Mouse (Mus musculus) kidney, postnatal 10 days (tissue): ENCODE measurements at regions not wholly inside any gene's neighbourhood (a gene's known extent, or its start where the extent isn't known, plus 50 kb on each side); places are given as distances from the start of the nearest gene placed in this dataset.
A peak's percentile ranks its signal among the peaks of the same experiment; 100 is the strongest.

ENCODE experiments used
- DNase-seq: peaks from one replicate; pipeline ENCODE4 v3.0.0; 2021; ENCODE audit warnings: mixed read lengths

DNA sequence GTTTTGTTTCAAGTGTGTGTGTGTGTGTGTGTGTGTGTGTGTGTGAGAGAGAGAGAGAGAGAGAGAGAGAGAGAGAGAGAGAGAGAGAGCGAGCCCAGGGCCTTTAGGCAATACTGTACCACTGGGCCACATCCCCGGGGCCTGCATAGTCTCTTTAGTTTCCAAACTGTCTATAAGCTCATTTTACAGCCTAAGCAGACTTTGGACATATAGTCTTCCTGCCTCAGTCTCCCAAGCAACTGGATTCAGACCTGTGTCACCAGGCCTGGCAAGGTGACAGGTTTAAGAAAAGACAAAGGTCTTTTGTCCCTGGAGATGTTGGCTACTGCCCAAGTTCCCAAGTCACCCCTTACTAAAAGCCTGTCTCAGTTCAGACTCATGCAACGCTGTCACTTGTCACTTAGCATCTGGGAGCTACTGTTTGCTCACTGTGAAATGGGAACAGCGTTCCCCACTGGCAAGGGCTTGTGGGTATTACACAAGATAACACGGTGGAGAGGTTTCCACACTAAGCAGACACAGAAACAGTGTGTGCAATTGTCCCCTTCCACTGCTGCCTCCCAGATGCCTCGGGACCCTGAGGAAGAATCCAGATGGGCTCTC lies 113.6 kb upstream of the Irf2bp2 start:
- DNase-seq: no peak

DNA sequence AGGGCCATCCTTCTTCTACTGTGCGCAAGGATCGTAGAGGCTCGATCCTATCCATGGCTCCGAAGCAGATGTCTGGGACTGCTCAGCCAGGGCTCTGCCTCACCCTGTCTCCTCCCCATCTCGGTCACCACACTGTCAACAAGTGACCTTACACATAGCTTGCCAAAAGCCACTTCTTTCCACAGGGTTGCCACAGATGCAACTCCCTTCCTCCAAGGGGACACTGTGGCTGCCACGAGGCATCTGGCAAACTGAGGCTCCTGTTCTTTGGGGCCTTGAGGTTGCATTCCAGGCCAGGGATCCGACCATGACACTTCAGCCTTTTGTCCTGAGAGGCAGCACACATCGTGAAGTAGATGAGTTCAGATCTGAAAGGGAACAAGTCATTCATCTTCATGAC lies 112.5 kb upstream of the Irf2bp2 start:
- DNase-seq: no peak

DNA sequence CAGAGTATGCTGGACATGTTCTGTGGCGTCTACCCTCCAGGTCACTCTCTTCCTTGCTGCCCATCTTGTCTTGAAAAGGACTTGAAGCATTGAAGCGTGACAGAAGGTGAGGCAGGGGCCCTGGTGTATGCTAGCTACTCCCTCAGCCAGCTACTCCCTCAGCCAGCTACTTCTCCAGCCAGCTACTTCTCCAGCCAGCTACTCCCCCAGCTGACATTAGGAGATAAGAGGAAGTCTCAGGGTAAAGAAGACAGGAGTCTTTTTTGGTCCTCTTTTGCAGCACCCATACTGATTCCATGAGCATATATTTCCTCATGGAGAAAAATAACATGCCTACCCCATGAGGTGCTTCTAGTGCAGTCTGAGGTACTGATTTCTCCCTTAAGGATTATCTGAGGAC lies 111.6 kb upstream of the Irf2bp2 start:
- DNase-seq: no peak

DNA sequence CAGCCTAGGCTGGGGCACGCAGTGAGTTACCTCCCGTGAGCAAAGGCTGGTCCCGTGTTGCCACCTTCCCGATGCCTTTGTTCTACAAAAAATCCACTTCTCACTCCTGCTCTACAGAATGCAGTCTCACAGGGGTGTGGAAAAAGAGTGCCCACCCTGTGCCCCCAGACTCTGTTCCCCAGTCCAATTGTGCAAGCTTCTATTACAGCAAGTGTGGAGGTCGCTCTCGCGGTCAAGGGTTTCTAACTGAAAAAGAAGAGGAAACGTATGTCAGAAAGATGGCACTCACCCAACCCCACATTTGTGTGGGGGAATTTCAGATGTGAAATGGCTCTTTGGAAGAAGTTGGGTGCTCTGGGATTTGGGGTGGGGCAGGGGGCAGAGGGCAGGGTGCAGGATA lies 110.9 kb upstream of the Irf2bp2 start:
- peak; percentile 53 for DNase-seq

DNA sequence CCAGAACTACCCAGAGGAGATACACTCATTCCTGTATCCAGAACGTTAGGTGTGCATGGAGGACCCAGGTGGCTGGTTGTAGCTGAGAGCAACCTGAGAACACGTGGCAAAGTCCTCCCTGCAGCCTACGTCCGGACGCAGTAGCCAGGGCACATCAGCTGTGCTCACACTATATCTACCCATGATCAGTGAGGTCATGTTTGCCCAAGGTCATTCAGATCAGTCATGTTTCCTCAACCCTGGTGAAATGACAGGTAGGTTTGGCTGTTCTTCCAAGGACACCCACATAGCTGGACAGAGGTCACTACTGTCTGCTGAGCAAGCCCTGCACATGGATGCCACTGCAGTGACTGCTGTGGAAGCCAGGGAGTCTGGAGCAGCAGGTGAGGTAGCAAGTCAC lies 109.8 kb upstream of the Irf2bp2 start:
- DNase-seq: no peak

DNA sequence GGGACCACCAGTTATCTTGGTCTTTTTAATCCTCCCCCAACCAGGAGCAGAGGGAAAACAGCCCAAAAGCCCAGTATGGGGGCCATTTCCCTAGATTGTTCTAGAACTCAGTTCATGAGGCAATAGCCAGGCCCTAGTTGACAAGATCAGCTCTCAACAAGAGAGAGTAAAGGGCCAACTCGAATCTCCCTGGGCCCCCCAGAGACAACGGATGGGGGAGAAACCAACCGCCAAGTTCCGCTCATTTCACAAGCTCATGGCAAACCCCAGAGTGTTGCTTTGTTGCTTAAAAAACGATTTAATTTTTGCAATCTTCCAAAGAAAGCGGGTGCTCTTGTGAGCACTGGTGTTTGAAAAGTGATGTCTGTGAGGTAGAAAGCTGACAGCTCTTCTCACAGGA lies 108.5 kb upstream of the Irf2bp2 start:
- DNase-seq: no peak

DNA sequence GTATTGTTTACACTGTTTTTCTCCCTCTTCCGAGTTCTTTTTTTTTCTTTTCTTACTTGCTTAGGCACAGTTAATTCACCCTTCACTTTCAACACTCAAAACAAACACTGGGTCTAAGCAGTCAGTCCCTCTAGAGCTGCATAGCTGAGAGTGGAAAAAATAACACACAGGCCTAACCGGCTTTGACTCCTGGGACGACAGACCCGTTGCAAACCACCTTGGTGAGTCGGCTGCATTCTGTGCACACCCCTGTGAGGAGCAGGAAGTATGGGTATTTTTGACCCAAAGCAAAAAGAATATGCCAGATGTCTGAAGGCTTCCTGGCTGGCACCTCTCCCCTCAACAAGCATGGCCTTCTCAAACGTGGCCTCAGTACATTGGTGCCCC lies 105.6 kb upstream of the Irf2bp2 start:
- peak; percentile 30 for DNase-seq

DNA sequence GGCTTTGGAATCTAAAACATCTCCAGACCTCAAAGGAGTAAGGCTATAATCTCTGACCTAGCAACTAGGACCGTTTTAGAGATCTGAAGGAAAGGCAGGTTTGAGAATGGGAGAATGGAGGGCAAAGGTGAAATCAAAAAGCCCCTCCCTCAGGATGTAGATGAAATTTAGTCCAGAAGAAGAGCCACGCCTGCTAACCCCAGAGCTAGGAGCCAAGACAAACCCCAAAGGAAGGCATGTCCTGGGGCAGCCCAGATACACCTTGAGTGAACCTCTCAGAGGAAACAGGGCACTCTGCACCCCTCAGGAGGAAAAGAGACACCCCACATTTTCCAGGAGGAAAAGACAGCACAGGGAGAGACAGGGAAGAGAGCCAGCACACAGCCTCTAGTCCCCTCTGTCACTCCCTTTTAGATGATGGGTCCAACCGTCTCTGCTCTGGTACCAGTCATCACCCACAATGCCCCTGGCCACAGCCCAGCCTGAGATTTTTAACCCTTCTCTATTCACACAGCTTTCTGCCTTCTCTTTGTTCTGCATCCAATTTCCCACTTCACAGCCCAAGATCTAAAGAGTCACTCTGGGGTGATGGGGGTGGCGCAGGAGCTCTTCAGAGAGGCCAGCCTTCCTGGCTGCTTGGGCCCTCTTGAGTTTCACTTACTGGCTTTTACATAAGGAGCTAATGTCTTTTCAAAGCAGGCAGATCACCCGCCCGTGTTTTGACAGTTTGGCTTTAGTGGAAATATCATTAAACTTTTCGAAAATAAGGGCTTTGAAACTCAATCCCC lies 105.0 kb upstream of the Irf2bp2 start:
- DNase-seq: peak; percentile 42

DNA sequence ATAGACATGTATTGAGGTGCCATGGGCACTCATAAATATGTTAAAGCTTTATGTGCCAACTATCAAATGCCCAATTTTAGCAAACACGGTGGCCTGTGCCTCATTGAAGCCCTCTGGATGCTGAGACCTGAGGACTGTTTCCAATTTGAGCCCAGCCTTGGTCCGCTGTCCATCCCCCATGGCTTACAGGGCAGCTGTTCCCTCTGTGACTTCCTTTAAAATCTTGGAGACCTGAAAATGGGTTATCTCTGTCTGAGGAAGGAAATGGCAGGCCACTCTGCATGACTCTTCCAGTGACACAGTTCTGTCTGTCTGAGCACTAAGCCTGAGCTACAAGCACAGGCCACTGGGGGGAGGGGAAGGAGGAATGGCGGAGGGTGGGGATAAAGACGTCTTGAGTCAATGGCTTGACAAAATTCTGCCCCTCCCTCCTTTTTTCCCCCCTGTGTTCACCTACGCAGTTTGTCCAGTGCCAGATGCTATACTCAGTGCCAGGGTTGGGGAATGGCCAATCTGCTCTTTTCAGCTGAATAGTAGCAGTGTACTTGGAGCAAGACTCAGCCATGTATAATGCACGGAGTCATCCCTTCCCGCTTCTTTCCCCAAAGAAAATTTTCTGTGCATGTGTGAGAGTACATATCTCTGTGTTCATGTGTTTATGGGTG lies 102.7 kb upstream of the Irf2bp2 start:
- DNase-seq: no peak

DNA sequence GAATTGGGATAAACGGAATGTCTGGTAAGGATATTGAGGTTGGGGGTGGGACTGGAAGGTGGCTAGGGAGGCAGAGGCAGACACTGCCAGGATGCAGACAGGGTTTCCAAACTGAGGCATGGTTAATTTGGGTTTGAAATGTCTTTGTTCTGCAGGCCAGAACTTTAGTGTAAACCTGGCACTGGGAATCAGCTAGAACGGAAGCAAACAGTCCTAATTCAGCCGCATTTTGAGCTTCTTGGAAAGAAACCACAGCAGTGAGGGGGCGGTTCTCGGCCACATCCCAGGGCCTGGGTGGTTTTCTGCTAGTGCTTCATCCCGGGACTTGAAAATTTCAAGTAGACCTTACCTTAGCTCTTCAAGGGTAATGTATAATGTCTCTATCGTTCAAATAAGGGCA lies 100.6 kb upstream of the Irf2bp2 start:
- DNase-seq: peak; percentile 43

DNA sequence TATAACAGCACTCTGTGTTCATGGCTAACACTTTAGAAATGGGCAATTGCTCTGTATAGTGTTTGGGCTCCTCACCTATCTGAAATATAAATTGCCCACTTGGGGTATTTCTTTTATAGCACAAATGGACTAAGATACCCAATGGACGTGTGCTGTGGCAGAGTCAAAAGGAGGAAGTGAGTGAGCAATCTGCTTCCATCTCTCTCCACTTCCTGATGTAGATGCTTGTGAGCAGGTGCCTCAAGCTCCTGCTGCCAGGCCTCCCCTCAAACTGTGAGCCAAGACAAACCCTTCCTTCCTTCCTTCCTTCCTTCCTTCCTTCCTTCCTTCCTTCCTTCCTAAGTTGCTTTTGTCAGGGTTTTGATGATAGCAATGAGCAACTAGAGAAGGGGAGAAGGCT lies 99.9 kb upstream of the Irf2bp2 start:
- no peak for DNase-seq

DNA sequence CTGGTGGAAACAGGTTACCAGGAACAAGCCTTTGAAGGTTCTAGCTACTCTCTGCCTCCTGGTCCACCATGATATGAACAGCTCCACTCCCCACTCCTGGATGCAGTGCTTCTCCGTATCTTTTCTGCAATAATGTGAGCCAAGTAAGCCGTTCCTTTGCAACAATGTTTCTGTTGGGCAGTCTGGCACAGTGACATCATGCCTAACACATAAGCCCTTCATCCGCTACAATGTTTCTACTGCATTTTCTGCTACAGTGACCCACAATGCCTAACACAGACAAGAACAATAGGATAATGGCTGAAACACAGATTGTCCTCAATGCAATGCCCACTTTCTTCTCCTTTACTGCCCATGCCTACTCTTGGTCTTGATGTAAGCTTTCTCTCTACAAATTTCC lies 98.9 kb upstream of the Irf2bp2 start:
- DNase-seq: no peak

DNA sequence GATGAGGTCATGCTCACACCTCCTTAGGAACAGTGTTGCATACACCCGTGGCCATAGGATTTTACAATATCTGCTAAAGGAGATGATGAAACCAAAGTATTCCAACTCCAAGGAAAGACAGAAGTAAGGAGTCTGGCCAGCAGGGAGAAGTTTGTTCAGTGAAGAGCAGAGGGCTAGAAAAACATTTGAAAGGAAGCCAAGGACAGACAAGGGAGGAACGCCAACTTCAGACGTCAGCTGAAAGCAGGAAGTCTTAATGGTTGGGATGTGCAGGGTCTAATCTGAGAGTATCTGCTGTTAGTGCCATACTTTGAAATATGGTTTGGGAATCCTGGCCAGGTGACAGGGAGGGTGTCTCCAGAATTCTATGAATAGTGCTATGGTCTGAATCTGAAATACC lies 98.5 kb upstream of the Irf2bp2 start:
- DNase-seq: peak; percentile 76

DNA sequence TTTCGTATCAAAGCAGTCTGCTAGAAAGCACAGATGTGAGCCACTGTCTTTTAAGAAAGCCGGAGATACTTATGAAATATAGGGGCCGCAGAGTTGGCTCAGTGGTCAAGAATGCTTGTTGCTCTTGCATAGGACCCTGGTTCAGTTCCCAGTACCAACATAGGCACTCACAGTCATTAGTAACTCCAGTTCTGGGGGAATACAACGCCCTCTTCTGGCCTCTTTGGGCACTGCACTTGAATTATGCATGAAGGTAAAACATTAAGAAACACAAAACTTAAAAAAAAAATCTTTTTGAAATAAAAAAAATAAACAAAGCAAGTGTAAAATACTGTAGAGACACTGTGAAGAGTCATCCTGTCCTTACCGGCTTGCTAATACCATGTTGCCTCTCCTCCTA lies 94.7 kb upstream of the Irf2bp2 start:
- DNase-seq: no peak

DNA sequence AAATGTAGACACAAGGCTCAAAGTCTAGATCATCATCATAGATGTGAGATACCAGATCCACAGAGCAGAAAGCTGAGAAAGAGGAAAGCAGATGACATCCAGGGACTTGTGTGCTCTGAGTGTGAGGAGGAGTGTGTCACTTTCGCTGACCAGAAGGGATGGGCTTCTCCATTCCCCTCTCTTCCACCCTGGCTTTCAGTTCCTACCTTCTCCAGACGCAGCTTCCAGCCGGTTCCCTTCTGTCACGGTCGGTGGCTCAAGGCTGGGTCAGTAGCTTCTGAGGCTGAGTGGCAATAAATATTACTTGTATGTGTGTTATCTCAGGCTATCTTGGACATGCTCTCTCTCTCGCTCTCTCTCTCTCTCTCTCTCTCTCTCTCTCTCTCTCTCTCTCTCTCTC lies 94.2 kb upstream of the Irf2bp2 start:
- DNase-seq: no peak

DNA sequence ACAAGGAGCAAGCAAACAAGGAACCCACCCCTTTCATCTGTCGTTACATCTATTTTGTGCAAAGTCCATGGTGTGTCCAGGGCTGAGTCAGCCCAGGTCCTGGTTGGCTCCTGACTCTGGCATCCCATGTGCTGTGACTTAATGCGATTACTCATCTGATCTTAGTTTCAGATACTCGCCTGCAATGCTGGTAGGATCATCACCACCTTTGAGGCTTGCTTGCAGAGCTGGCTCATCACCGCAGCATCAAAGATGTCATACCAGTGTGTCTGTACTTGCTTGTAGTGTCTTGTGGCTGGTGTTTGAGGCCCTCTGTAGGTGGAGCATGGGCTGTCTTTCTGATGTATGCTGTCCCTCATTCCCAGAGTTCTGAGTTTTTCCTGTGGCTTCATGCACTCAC lies 93.0 kb upstream of the Irf2bp2 start:
- DNase-seq: no peak

DNA sequence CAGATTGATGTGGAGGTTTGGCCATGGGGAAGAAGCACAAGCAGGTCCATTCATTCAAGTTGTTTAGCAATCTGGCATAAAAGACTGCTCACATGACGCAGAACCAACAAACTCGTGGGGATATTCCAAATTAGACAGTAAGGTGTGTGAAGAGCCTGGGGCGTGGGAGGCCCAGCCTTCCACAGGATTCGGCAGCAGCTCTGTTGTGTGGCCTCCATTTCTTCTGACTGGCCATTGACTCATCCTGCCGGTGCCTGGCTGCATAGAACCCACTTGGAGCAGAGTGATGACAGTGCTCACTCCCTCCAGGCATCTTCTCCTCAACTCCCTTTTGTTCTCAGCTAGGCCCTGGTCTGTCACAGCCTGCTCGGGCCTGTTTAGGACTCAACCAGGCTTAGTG lies 91.6 kb upstream of the Irf2bp2 start:
- no peak for DNase-seq

DNA sequence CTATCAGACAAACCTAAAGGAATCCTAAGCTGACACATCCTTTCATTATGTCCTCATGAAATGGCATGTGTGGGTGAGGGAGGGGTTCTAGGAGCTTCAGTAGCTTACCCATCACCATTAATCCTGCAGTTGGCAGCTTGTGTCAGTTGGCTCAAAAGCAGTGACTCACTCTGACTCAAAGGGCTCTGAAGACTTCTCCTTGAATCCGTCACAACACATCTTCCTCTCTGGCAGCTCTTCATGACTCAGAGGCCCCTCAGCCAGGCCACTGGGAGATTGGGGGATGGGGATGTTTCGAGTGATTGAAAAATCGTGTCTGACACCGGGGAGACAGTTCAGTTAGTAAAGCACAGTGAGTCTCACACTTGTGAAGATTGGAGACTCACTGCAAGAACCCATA lies 90.2 kb upstream of the Irf2bp2 start:
- no peak for DNase-seq

DNA sequence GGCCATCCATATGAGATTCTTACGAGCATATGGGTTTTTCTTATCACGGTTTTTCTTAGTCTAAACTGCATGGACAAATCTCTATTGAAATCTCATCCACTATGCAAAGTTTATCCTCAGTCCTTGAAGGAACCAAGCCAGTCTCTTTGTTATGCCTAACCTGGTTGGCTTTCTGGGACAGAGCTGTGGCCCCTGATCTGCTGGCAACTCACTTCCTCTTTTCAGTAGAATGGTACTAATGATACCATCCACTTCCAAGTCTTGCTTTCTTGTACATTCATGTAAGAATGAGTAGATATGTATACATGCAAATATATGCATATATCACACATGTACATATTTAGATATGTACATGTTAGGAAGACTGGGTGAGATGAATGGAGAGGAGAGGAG lies 89.8 kb upstream of the Irf2bp2 start:
- DNase-seq: no peak

DNA sequence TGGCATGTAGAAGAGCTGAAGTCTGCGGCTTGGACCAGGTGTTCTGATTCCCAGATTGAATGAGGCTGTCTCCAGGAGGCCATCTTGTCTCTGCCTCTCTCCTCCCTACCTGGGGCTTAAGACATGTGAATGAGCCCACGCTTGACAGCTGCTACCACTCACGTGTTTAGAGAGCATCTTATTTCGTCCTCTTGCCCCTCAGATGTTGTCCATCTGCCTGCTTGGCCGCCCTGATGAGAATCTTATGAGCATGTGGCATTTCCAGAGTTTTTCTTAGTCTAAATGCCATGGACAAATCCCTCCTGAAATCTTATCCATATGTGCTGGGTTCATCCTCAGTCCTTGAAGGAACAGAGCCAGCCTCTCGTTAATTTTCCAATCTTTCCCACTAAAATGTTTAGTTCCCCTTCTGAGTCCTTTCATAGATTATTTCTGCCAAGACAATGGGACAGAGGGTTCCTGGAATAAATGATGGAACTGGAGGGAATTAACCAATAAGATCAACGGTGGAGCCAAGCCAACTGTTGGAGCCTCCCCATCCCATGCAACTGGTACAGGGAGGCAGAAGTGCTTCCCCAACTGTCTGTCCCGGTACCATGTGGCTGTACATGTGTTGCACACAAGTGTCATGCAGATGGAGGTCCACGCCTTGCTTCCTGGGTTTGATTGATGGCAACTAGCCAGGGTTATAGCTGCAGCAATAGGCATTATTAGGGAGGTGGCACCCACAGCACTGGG lies 89.2 kb upstream of the Irf2bp2 start:
- no peak for DNase-seq

DNA sequence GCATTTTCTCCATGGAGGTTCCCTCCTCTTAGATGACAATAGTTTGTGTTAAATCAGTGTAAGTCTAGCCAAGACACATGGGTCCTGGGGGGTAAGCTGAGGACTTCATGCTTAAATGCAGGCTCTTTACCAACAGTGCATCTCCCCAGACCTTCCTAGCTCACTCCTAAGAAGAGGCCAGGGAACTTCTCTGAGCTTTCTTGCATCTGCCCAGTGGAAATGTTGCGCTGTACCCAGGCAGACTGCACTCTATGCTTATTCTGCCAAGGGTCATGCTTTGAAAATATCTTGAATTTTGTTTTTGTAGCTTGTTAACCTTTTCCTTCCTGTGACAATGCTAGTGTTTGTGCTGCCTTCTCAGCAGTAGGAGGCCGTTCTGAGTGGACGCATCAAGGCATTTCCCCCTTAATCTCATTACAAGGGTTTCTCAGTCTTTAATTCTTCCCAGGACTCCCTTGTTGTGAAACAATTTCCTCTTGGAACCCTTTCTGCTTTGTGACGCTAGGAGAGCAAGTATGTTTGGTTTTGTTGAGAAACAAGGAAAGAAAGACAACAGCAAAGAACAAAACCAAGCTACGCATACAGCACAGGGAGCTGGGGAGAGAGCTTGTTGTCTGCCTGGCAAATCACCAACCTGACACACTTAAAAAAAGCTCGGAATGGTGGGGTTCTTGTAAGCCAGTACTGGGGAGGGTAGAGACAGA lies 88.3 kb upstream of the Irf2bp2 start:
- no peak for DNase-seq

DNA sequence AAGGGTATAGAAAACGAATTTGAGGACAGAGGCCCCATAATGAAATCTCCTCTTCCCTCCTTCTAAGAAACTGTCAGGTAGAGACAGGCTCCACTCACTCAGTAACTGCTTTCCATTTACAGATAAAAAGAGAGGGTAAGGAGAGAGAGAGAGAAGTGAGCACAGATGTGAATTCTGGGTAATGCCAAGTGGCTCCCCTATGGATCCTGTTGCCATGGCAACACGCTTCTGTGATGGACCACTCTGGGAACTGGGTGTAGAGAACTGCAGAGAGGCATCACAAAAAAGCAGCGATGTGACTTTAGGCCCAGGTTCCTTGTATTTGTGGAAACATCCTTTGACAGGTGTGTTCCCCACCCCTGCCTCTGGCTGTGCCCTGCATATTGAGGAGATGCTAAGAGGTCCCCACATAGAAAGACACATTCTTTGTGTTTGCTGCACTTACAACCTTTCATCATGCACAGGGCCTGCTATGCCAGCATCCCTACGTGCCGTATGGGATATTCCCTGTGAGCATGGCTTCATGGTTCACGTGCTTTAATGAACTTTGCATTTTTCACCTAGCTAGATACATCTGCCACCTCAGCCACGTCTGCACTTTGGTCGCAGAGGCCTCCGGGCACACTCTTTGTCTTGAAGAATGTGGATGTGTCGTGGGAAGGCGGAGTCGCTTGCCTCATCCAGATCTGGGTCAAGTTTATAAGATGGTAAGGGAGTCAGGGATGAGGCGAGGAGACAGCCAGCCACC lies 84.4 kb upstream of the Irf2bp2 start:
- no peak for DNase-seq
